Mouse (Mus musculus) cortical plate, adult 2 months (tissue): ENCODE measurements around the gene Myl6b.

Source experiments
- CTCF ChIP-seq: fragments of 200-500 bp; IDR thresholded peaks from 2 replicates; pipeline ENCODE4 v1.5.1; 2011; ENCODE audit warnings: mild to moderate bottlenecking, control low read depth, low read length; ENCODE audit not compliant: insufficient read depth; ENCODE audit errors: extremely low read depth
- POLR2A ChIP-seq: fragments of 200-500 bp; IDR thresholded peaks from 2 replicates; pipeline ENCODE4 v1.6.1; 2011; ENCODE audit warnings: mild to moderate bottlenecking, low read length, control low read depth; ENCODE audit not compliant: insufficient read depth; ENCODE audit errors: extremely low read depth

GRCm38 (mm10) chr10:128489380-128489779 lies 9.1 kb downstream of the Myl6b start:
- TF ChIP-seq POLR2A (no peak), CTCF (no peak)
